Mouse (Mus musculus) intestine, postnatal 0 days (tissue): ENCODE measurements around the gene Tulp3. TPM values are rescaled to one million over a fixed set of nuclear protein-coding genes. Genes with fewer than 3 reads are reported as not detected.

Experiments used
- ATAC-seq: fragments of 200-750 bp; cut with Nextera tagmentation; 2 replicates; pipeline ENCODE4 v1.8.0; 2017; ENCODE audit warnings: mild to moderate bottlenecking, moderate TSS enrichment, moderate library complexity
- H3K27ac ChIP-seq: fragments of 300-500 bp; sonication (generic); 2 replicates; pipeline ENCODE4 v1.5.1; 2014; ENCODE audit warnings: mild to moderate bottlenecking, low read depth, low read length, moderate library complexity
- H3K27me3 ChIP-seq: fragments of 300-500 bp; sonication (generic); replicated peaks from 2 replicates; pipeline ENCODE4 v1.6.1; 2014; ENCODE audit warnings: low read length, mixed read lengths; ENCODE audit not compliant: control insufficient read depth, insufficient read depth
- H3K36me3 ChIP-seq: fragments of 300-500 bp; sonication (generic); 2 replicates; pipeline ENCODE4 v1.6.1; 2014; ENCODE audit warnings: mild to moderate bottlenecking, moderate library complexity; ENCODE audit not compliant: control insufficient read depth, insufficient read depth
- H3K4me1 ChIP-seq: fragments of 300-500 bp; sonication (generic); replicated peaks from 2 replicates; pipeline ENCODE4 v1.6.1; 2014; ENCODE audit warnings: antibody characterized with exemption, low read length, mixed read lengths; ENCODE audit not compliant: control insufficient read depth, insufficient read depth
- H3K4me2 ChIP-seq: fragments of 300-500 bp; sonication (generic); replicated peaks from 2 replicates; pipeline ENCODE4 v1.6.1; 2014; ENCODE audit warnings: low read depth, mild to moderate bottlenecking, moderate library complexity
- H3K4me3 ChIP-seq: fragments of 300-500 bp; sonication (generic); 2 replicates; pipeline ENCODE4 v1.5.1; 2014; ENCODE audit warnings: low read depth, low read length
- H3K9ac ChIP-seq: fragments of 300-500 bp; sonication (generic); 2 replicates; pipeline ENCODE4 v1.6.1; 2014; ENCODE audit warnings: mild to moderate bottlenecking, low read depth, low read length
- H3K9me3 ChIP-seq: fragments of 300-500 bp; sonication (generic); 2 replicates; pipeline ENCODE4 v1.6.1; 2016; ENCODE audit warnings: mixed run types; ENCODE audit not compliant: control insufficient read depth
- CTCF ChIP-seq: sonication (generic); IDR thresholded peaks from 2 replicates; pipeline ENCODE4 v1.5.1; 2016; ENCODE audit warnings: low read depth, mild to moderate bottlenecking, control low read depth, antibody characterized with exemption, moderate library complexity
- WGBS: fragments of 180-500 bp; shearing (Covaris S2); extraction: QIAGEN DNeasy Blood & Tissue Kit; methylation state at CpG from one replicate; pipeline ENCODE4 v1.1.7; 2014; 5-methylcytosine and 5-hydroxymethylcytosine counted together
- polyA plus RNA-seq: library from polyadenylated mRNA; unstranded; fragments of >200 nt; fragmentation: Nextera tagmentation; extraction: Ambion mirVana; gene quantifications from 2 replicates; pipeline ENCODE4 v1.2.1, GENCODE M21; 2015

The Tulp3 gene
- polyA plus RNA-seq, 1 experiment from 2014 or later: 3.0 TPM

GRCm38 (mm10) chr6:128362381-128363006 lies 6.8 kb upstream of the Tulp3 start, which contains the start of the genes Rhno1 and Foxm1:
Rhno1 (minus strand) TSS chr6:128362911.
Foxm1 (plus strand) TSS chr6:128362967.
- peak; percentile 87 for ATAC-seq
- Histone ChIP-seq H3K4me2 (peak within 1 kb of the TSS; percentile 98), H3K4me1 (no peaks in the 10 kb centered on the region; the same call in 1 of the 2 replicates), H3K36me3 (peaks cover 12% of the 10 kb centered on the region; the same call in 1 of the 2 replicates), H3K27me3 (no peaks in the 10 kb centered on the region), H3K27ac (peak within 1 kb of the TSS; percentile 96), H3K9me3 (no peaks in the 10 kb centered on the region), H3K4me3 (peak within 1 kb of the TSS; percentile 98), H3K9ac (peak within 1 kb of the TSS; percentile 89)
- 0% methylated on average over 47 of the region's 76 CpGs for WGBS
- no peak for TF ChIP-seq CTCF

GRCm38 (mm10) chr6:128361901-128362300 lies 6.2 kb upstream of the Tulp3 start:
- H3K4me1 ChIP-seq: no peaks in the 10 kb centered on the region; the same call in 1 of the 2 replicates
- H3K4me2 ChIP-seq: peak overlapping the region; percentile 98
- 11% methylated on average over 9 of the region's 9 CpGs for WGBS
- peak overlapping the region; percentile 96 for H3K27ac ChIP-seq
- ATAC-seq: no peak
- no peaks in the 10 kb centered on the region for H3K9me3 ChIP-seq
- H3K4me3 ChIP-seq: peak overlapping the region; percentile 98
- peaks cover 8% of the 10 kb centered on the region; the same call in 1 of the 2 replicates for H3K36me3 ChIP-seq
- H3K9ac ChIP-seq: peak overlapping the region; percentile 89
- H3K27me3 ChIP-seq: no peaks in the 10 kb centered on the region
- TF ChIP-seq CTCF: no peak

GRCm38 (mm10) chr6:128358999-128359398 lies 3.3 kb upstream of the Tulp3 start:
- Histone ChIP-seq H3K36me3 (peaks cover 7% of the 10 kb centered on the region; the same call in 1 of the 2 replicates), H3K4me2 (no peak overlapping the region), H3K27me3 (no peaks in the 10 kb centered on the region), H3K4me3 (no peak overlapping the region), H3K9ac (no peak overlapping the region), H3K4me1 (no peaks in the 10 kb centered on the region), H3K9me3 (no peaks in the 10 kb centered on the region), H3K27ac (no peak overlapping the region)
- ATAC-seq: no peak
- 26% methylated on average over 2 of the region's 2 CpGs for WGBS
- peak; percentile 86 for TF ChIP-seq CTCF

GRCm38 (mm10) chr6:128355201-128355681 lies 410 bp downstream of the Tulp3 start:
- TF ChIP-seq CTCF: no peak
- H3K27ac ChIP-seq: peak overlapping the region; percentile 46
- peak; percentile 59 for ATAC-seq
- H3K4me3 ChIP-seq: peak overlapping the region; percentile 75
- peaks cover 7% of the 10 kb centered on the region; the same call in 1 of the 2 replicates for H3K36me3 ChIP-seq
- H3K9me3 ChIP-seq: no peaks in the 10 kb centered on the region
- no peaks in the 10 kb centered on the region for H3K4me1 ChIP-seq
- WGBS: under 1% methylated on average over 28 of the region's 28 CpGs
- no peaks in the 10 kb centered on the region for H3K27me3 ChIP-seq
- peak overlapping the region; percentile 97 for H3K4me2 ChIP-seq
- peak overlapping the region; percentile 59 for H3K9ac ChIP-seq

GRCm38 (mm10) chr6:128354140-128354539 lies 1.5 kb downstream of the Tulp3 start:
- H3K4me3 ChIP-seq: no peak overlapping the region
- H3K27me3 ChIP-seq: no peaks in the 10 kb centered on the region
- H3K9ac ChIP-seq: no peak overlapping the region
- no peak overlapping the region for H3K4me2 ChIP-seq
- H3K9me3 ChIP-seq: no peaks in the 10 kb centered on the region
- H3K27ac ChIP-seq: no peak overlapping the region
- no peaks in the 10 kb centered on the region for H3K4me1 ChIP-seq
- peaks cover 7% of the 10 kb centered on the region; the same call in 1 of the 2 replicates for H3K36me3 ChIP-seq
- TF ChIP-seq CTCF: no peak
- 81% methylated on average over 3 of the region's 3 CpGs for WGBS
- ATAC-seq: no peak

GRCm38 (mm10) chr6:128349711-128350110 lies 5.9 kb downstream of the Tulp3 start:
- H3K27ac ChIP-seq: no peak overlapping the region; the same call in 1 of the 2 replicates
- no peaks in the 10 kb centered on the region for H3K4me1 ChIP-seq
- WGBS: 60% methylated on average over 7 of the region's 7 CpGs
- H3K27me3 ChIP-seq: no peaks in the 10 kb centered on the region
- TF ChIP-seq CTCF: no peak
- no peaks in the 10 kb centered on the region for H3K9me3 ChIP-seq
- no peaks in the 10 kb centered on the region for H3K36me3 ChIP-seq
- no peak for ATAC-seq
- no peak overlapping the region for H3K9ac ChIP-seq
- no peak overlapping the region for H3K4me2 ChIP-seq
- H3K4me3 ChIP-seq: no peak overlapping the region
